Mouse (Mus musculus) E14TG2a.4 (cell line): Measurements from ENCODE around the gene Nktr.

Source experiments
- CTCF ChIP-seq: conservative IDR thresholded peaks from 2 replicates; pipeline ENCODE4 v1.5.1; 2014; ENCODE audit warnings: low read length
- POU5F1 ChIP-seq: IDR thresholded peaks from 2 replicates; pipeline ENCODE4 v1.6.1; 2014; ENCODE audit warnings: low read length, borderline replicate concordance

DNA sequence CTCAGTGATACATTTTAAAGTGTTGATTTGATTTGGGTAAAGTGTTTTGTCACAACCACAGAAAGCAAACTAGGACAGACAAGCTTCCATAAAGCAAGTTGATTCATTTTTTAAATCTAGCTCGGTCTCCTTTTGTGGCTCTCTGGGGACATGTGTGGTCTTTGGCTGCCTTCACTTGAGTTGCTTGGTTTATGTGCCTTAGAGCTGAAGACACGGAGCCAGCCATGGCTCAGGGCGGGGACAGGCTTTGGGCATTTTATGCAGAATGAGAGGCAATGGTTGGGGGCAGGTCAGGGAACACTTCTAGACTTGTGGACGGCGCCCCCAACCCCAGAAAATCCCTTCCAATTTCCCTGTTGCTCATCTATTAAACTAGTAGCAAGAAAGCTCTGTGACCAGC, 45.3 kb upstream of the Nktr start:
- TF ChIP-seq CTCF (no peak), POU5F1 (no peak)
